Mouse (Mus musculus) B cell, adult 2 months (primary cell): ENCODE results near the gene Msi2.
A peak's percentile ranks its signal among the peaks of the same experiment; 100 is the strongest.

Source experiments
- DNase-seq, 2 experiments: peaks; one replicate each; pipeline ENCODE4 v3.0.0; 2022

Gene Msi2

DNA sequence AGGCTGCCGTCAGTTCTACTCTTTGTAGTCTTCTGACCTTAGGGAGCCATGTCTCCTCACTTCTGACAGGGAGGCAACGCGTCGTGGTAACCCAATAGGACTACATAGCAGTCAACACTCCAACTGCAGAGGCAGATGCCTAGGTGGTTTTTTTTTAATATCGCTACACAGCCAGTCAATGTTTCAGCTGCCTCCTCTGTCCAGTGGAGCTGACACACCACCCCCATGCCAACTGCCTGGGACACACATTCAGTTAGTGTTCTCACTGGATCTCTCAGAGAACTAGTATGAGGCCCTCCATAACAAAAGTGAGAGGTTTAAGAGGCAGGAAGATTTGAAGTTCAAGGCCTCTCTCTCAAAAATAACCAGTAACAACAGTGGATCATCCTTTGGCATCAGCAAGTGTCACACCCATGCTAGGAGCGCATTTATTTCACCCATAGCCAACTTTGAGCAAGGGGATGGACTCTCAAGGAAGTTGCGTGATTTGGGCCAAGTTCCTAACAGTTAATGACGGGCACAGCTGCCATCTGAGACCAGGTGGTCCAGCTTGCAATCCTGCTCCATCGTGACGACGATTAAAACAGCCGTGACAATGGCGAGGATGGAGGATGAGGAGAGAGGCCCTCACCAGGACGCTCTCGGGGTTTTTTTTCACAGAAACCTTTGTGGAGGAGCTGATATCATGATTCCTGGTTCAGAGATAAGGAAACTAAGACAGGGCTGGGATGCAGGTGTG lies 8.3 kb downstream of the Msi2 start:
- DNase-seq = no peak

- no peak for DNase-seq
Measured at GRCm38 (mm10) chr11:88707228-88707775, 11.0 kb downstream of the Msi2 start.

DNA sequence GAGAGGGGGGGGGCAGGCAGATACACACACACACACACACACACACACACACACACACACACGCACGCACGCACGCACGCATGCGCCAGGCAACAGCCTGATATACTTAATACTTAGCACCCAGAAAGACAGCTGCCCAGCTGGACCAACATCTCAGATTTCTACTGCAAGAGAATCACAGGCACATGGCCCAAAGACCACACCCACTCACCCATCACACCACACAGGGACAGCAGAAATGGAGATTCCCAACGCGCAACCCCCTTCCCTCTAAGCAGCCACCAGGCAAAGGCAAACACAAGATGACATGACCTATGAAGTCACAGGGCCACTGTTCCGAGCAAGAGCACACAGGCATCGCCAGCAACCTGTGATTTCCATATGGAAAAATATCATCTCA lies 13.6 kb downstream of the Msi2 start:
- no peak for DNase-seq

DNA sequence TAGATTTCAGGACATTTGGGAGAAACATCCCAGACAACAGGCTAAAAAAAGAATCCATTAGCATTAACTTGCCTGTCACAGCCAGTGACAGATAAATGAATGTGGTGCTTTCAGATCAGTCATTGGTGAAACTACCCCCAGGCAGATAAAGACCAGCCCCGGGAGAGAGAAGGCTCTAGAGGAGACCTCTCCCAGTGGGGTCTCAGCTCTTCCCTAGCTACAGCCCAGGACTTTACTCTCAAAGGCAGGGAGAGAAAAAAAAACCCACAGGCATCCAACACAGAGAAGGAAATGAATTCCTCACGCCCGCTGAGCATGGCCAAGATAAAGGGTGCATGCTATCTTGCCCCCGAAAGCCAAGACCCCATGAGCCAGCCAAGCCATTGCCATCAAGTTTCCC lies 15.1 kb downstream of the Msi2 start:
- DNase-seq = no peak

GRCm38 (mm10) chr11:88701976-88702659 lies 16.2 kb downstream of the Msi2 start:
- no peak for DNase-seq

DNA sequence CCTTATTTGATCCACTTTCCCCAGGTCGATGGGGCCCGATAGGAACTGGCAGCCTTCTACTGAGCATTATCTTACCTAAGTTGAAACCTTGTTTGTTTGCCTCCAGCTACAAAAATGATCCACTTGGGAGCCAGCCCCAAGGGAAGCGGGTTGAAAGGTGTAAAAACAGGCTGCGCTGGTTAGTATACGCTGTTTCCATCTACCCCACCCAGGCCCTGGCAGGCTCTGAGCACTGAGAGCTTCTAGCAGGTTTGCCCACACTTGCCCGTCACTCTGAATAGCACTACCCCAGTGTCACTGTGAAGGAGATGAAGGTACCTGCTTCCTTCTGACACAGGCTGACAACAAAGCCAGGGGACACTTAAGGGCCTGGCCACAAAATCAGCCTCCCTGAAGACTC lies 17.3 kb downstream of the Msi2 start:
- DNase-seq = no peak

- no peak for DNase-seq
Measured at GRCm38 (mm10) chr11:88700202-88700711, 18.1 kb downstream of the Msi2 start.

DNA sequence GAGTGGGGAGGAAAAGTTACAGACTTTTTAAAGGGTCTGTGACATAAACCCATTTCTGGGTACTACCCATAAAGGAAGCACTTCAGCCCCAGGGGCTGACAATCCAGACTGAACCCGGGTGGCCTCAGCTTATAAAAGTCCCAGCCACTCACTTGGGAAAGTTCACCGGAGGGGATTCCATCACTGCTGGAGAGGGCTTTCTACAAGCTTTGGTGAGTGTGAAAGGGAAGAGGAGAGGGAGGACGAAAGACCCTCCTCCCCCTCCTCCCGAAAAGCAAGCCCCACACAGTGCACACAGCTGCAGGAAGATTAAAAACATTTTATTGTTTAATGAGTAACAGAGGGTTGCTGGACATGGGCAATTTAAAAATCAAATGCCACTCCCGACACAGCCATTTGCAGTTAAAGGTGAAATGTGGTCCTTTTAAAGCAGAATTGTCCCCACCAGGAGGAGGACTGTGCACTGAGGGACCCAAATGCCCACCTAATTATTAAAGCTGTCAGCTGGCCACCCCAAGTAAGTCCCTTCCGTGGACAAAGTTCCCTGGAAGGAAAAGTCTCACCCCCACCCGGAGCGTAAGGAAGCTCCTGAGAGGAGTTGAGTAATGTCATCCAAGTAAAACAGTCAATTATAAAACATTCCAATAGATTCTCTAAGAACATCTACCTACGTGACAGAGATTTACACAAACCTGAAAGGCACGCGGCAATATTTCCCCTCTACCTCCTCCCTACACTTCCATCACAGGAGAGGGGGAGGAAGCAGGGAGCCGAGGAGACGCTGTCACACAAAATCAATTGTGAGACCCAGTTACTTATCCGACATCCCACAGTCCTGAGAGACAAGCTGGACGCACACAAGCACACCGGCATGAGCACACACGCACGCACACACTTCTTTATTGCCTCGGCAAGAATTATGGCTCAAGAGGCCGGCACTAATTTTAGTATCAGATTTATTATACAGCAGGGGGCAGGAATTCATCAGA lies 24.1 kb downstream of the Msi2 start:
- DNase-seq = no peak

GRCm38 (mm10) chr11:88693002-88693769 lies 25.1 kb downstream of the Msi2 start:
- peak; percentile 20 to 21 for DNase-seq

DNA sequence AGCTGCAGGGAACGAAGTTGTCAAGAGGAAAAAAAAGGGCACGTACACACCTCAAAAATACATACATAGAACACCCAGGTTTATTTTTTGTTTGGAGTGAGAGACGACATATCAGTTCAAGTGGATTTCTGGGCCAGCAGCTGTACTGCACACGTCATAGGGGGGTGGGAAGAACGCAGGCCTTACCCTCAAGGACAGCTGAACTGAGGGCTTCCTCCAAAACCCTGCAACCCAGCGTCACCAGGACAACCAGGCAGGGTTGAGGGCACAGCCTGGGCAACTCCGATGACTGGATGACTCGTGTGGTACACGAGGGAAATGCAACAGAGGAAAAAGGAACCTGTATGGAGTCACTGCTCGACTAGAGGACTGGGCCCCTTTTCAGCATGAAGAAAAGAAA lies 25.9 kb downstream of the Msi2 start:
- peak; percentile 7 to 16 for DNase-seq

DNA sequence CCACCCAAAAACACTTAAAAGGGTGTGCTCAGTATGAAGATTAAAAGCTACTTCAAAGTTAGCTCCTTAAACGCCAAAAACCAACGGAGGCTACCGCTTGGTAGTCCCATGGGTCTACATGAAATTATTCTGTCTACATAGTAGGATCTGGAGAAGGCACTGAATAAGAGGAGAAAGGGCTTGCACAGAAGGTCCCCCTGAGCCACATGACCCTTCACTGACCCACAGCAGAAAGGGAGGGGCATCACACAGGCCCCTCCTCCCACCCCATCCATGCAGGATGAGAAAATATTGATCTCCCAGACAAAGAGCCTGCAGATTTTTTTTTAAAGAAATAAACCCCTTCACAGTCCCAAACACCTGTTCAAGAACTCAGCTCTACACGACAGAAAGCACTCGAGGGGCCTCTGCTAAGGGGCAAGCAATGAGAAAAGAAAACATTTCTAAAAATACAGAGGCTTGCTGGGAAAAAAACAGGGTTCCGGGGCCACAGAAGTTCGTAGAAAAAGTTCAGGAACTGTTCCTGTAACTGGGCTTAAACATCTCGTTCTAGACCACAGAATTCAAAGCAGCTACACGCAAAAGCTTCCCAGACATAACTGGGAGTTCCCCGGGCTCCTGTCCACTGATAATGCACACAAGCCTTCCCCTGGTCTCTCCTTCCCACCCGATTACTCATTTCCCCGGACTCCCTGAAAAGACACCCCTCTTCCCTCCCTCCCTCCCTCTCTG lies 27.6 kb downstream of the Msi2 start:
- DNase-seq = no peak

DNA sequence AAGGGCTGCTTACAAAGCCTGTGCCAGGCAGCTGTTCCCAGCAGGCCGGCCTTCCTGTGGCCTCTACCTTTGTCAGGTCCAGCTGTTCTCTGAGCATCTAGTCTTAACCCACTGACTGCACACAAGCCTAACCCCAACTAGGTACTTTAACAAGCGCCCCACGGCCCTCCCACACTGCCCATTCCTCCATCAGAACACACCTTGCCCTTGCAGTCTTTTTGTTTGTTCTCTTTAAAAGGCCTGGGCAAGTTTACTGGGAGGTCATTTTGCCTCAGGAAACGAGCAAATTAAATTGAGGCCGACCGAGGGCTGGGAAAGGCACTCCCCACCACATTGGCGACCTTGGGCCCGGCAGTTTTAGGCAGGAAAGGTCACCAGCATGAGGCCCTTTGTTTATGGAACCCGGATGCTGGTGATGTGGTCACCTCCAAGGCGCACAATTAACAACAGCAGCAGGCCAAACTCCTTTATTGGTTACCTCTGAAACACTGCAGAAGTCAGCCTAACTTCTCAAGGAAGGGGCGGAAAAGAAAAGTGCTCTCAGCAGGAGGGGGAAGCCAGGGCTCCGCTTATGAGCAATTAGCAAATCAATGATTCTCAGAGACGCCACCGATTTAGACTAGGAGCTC lies 28.4 kb downstream of the Msi2 start:
- no peak for DNase-seq

GRCm38 (mm10) chr11:88688644-88689043 lies 29.7 kb downstream of the Msi2 start:
- DNase-seq = no peak

DNA sequence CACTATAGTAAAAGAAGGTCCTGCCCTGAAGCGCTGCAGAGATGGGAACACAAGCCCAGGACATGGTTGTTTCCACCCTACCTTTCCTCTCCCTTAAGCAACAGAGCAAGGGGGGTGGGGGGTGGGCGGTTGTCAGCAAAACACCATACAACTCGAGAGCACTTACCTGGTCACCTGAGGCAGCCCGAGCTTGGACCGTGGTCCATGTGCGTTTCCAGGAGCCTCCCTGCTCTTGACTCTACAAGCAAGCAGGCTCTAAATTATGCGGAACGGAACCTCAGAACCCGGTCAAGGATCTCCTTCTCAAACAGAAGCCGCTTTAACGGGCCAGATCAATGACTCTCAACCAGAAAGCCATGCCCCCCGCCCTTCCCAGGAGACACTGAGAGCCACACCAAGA lies 30.6 kb downstream of the Msi2 start:
- no peak for DNase-seq

- no peak for DNase-seq
Measured at GRCm38 (mm10) chr11:88687010-88687409, 31.3 kb downstream of the Msi2 start.

DNA sequence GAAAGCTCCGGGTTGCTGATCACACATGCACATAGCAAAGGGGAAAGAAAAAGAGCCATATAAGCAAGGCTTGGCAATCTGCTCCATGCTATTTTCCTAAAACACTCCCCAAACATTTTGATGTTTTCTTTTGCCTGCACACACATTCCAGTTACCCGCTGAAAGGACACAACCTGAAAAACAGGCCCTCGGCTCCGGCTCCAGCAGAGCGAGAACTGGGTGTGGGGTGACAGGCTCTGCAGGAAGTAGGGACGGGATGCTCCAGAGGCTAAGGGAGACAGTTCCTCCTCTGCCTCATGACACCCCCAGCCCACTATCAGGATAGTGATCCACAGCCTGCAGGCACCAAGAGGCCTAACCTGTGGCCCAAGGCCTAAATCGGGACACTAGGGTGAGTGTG lies 32.3 kb downstream of the Msi2 start:
- DNase-seq = no peak

- DNase-seq = no peak
Measured at GRCm38 (mm10) chr11:88683026-88683770, 35.1 kb downstream of the Msi2 start.

- DNase-seq = no peak
Measured at GRCm38 (mm10) chr11:88677350-88677749, 41.0 kb downstream of the Msi2 start.

- no peak for DNase-seq
Measured at GRCm38 (mm10) chr11:88676597-88676996, 41.7 kb downstream of the Msi2 start.
